Mouse (Mus musculus): Measurements from ENCODE around the gene Nod2. TPM values are rescaled to one million over a fixed set of nuclear protein-coding genes. Genes with fewer than 3 reads are reported as not detected.

Nod2 gene
- polyA plus RNA-seq, 1 experiment from 2014 or later, result 0.15 TPM

Other genes starting within 250 kb of the Nod2 start
- 52.4 and 60.9 TPM in 2 replicates for gene Nkd1, start 126.0 kb upstream of the Nod2 start, polyA plus RNA-seq (2014; fragmentation: Nextera tagmentation; extraction: Ambion mirVana)
- gene Snx20, start 11.2 kb upstream of the Nod2 start, polyA plus RNA-seq (2014; fragmentation: Nextera tagmentation; extraction: Ambion mirVana), result 2.2 and 2.3 TPM in 2 replicates
- 9.0 and 16.6 TPM in 2 replicates for gene Cyld, start 49.7 kb downstream of the Nod2 start, polyA plus RNA-seq (2014; fragmentation: Nextera tagmentation; extraction: Ambion mirVana)